Mouse (Mus musculus) liver (tissue): ENCODE data around the gene Tmc1.

Experiments used
- DNase-seq: peaks from one replicate; pipeline ENCODE4 v3.0.0-alpha.2; 2020; ENCODE audit warnings: mixed read lengths

Gene Tmc1

GRCm38 (mm10) chr19:20953874-20954273 lies at the start of gene Tmc1:
Tmc1 (minus strand) TSS chr19:20954202.
- no peak for DNase-seq

DNA sequence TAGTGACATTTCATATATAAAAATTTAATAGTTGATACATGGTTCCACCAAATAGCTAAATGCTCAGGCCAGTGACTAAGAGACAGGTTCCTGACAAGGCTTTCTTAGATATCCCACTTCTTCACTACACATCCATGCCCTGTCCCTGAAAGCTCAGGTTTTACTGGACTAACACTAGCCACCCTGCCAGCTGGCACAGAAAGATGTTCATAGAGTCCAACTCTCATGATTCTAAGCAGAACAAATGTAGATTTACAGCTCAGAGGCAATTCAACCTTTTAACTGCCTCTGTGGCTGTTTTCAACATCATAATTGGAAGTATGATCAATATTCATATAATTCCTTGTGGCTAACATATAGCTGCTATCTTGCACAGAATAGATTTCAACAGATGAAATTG lies 47.5 kb upstream of the Tmc1 start:
- no peak for DNase-seq

GRCm38 (mm10) chr19:20979244-20979643 lies 25.2 kb upstream of the Tmc1 start:
- DNase-seq = no peak

GRCm38 (mm10) chr19:20978148-20978547 lies 24.1 kb upstream of the Tmc1 start:
- no peak for DNase-seq

- DNase-seq = no peak
Observed at GRCm38 (mm10) chr19:20971926-20972325, 17.9 kb upstream of the Tmc1 start.

DNA sequence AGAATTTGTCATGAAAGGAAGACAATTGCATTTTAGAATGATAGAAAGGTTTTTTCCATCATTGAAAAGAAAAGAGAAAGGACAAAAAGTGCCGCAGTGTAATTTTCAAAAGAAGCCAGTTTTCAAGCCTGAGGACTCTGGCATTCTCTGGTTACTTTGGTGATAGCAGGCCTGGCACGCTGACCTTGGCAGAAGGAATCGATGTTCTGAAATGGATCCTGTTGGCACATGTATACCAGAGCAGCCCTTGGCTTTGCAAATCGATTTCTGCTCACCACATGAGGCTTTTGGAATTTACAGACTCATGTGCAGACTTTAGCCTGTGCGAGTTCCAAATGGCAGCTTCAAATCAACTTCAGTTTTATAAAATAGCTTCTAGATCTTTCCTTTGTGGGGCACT lies 813 bp upstream of the Tmc1 start:
- DNase-seq = no peak

DNA sequence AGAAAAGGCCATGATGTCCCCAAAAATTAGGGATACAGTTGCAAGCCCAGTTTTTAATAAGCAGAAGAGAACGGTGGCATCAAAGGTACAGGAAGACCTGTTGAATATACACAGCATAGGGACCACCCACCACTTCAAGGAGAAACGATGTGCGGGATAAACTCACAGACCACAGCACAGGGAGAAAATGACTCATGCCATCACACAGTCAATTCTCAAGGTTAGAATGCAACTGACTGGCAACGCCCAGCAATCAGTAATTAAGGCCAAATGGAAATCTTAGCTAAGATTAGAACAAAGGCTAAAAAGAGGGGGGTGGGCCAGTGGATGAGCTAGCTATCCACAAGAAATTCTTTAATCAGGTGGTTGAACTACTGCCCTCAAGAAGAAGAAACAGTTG lies 9.6 kb downstream of the Tmc1 start:
- no peak for DNase-seq

DNA sequence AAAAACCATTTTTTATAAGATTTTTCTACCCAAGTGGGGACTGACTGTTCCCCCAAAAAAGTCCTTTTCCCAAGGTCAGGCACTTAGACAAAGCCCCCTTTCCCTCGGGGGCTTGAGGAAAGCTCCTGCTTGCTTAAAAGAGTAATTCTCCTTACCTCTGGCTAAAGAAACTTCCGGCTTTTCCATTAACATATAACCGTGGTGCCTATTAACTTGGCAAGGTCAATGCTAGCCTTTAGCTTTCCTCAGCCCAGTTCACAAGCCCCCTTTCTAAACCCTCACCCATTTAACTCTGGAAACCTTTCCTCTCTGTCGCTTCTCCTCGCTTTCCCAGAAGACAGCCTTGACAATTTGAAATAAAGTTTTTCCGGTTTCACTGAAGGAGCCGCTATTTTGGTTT lies 29.7 kb downstream of the Tmc1 start:
- no peak for DNase-seq

GRCm38 (mm10) chr19:20923336-20924211 lies 30.4 kb downstream of the Tmc1 start:
- DNase-seq = peak; percentile 7

DNA sequence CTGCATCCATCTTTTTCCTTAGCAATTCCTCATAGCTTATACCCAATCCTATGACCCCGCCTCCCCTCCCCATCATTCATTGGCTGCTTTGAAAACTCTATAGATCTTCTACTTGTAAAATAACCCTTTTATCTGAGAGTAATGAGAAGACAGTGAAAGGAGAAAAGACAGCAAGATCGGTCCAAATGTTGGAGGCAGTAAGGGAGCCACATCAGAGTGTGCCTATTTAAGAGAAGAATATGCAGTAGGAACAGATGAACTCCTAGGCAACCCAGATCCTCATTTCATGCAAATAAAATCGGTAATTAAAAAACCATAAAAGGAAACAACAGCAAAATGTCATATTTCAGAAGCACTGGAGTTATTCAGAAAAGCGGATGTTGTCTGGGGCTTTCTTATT lies 35.8 kb downstream of the Tmc1 start:
- DNase-seq = no peak

- DNase-seq = no peak
Observed at GRCm38 (mm10) chr19:20915151-20915550, 38.9 kb downstream of the Tmc1 start.

- no peak for DNase-seq
Observed at GRCm38 (mm10) chr19:20910356-20910755, 43.6 kb downstream of the Tmc1 start.

DNA sequence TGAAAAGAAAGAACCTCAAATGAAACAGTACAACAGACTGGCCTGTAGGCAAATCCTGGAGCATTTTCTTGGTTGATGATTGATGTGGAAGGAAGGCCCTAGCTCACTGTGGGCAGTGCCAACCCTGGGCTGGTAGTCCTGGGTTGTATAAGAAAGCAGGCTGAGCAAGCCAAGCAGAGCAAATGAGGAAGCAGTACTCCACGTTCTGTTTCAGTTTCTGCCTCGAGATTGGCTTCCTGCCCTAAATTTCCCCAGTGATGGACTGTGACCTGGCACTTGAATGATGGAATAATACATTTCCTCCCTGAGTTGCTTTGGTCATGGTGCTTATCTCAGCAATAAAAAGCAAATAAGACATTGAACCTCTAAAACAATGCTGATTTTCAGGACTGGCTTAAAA lies 72.8 kb downstream of the Tmc1 start:
- no peak for DNase-seq

DNA sequence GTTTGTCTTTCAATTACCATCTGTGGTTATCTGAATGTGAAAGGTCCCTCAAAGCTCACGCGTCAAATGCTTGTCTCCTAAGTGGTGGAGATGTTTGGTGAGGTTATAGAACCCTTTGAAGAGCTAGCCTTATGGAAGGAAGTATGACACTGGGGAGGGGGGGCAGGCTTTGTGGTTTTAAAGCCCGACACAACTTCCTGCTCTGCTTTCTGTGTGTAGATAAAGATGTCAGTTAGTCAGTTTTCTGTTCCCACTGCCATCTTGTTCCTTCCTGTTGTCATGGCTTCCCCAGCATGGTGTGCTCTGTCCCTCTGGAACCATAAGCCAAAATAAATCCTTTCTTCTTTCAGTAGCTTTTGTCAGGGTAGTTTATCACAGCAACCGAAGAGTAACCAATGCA lies 78.1 kb downstream of the Tmc1 start:
- DNase-seq = no peak

DNA sequence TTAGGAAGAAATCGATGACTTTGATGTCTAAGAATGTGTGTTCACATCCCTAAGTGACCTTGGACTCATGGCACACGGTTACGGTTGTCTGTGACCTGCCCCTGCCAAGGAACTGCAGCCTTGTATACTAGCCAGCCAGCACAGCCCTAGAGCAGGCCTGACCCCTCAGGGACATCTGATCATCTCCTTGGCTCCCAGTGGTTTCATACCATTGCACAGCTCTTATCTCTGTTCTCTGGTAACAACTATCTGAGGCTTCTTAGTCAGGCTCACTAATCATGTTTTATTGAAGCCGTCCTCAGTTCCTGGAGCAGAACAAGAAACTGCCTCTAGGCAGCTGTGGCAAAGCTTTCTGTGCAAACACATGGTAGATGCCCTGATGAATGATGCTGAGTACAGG lies 92.2 kb downstream of the Tmc1 start:
- DNase-seq = no peak

GRCm38 (mm10) chr19:20860270-20860669 lies 93.7 kb downstream of the Tmc1 start:
- DNase-seq = no peak

DNA sequence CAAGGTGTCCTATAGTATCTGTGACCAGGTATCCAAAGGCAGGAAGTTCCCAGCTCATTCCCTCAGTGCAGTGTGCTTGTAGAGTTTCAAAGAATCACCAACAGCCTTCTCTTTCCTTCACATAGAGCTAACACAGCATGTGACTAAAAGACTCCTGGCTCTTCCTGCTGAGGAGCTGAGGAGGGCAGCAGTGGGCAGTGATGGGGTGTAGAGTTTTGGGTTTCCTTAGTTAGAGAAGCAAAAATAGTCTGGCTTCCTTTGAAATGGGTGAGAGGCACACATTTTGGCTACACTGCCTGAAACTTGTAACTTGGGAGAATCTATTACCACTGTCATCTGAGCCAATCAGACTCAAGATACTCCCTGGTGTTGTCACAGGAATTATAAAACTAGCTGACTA lies 96.2 kb downstream of the Tmc1 start:
- DNase-seq = no peak

GRCm38 (mm10) chr19:20848906-20849305 lies 105.1 kb downstream of the Tmc1 start:
- no peak for DNase-seq

GRCm38 (mm10) chr19:20847476-20848073 lies 106.4 kb downstream of the Tmc1 start:
- no peak for DNase-seq

- no peak for DNase-seq
Observed at GRCm38 (mm10) chr19:20837422-20837821, 116.6 kb downstream of the Tmc1 start.

DNA sequence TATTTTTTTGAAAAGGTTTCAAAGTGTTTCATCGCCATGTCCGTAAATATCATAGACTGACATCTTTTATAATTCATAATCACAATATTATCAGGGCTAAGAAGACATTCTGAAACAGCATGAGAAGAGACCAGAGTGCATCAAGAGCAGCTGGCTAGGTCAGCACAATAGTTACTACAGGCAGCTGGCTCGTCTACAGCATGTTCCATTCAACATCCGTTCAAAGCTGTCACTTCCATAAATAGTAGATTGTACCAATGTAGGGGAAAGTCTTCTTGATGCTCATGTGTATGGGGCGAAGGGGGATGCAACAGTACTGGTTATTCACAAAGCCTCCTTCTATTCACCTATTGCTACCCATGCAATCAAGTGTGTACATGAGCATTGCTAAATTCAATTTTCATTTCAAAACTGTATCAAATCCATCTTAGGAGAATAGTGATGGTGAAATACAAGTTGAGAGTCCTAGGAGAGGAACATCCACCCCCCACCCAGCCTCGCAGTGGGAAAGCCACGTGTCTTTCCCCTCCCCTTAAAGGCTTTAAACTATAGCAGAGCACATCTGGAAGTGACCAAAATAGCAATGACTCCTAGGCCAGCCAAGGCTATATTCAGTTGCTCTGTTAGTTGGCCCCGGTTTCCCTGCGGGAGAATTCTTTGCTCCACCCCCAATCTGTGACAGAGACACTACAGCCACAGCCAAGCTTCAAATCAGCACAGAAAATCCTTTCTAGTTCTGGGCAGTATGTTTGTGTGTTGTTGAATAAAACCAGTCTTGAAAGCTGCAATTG lies 117.8 kb downstream of the Tmc1 start:
- DNase-seq = no peak

DNA sequence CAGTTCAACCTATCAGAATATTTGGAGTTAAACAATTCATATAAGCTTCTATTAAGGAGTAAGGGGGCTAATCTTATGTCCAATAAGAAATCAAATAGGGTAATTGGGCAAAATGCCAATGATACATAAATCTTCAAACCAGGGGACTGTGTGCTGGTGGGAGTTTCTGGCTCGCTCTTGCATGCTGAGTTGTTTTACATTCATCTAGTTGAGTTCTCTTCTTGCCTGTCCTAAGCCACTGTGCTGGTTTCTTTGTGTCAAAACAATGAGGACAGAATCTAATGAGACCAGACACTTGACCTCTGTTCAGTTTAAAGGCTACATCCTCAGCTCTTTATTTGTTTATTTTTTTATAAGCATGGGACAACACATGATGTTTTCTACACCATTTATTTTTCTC lies 119.1 kb downstream of the Tmc1 start:
- DNase-seq = no peak

- no peak for DNase-seq
Observed at GRCm38 (mm10) chr19:20799460-20799859, 154.5 kb downstream of the Tmc1 start.
